Mouse (Mus musculus) C2C12 (cell line): ENCODE data around the gene Scamp5. TPM values are rescaled to one million over a fixed set of nuclear protein-coding genes. Genes with fewer than 3 reads are reported as not detected.

Experiments
- H3K27me3 ChIP-seq: one replicate; pipeline ENCODE4 v1.6.1; 2011; ENCODE audit not compliant: control insufficient read depth, insufficient read depth, insufficient read length
- H3K36me3 ChIP-seq: one replicate; pipeline ENCODE4 v1.6.1; 2011; ENCODE audit not compliant: control insufficient read depth, insufficient read depth
- H3K4me3 ChIP-seq: one replicate; pipeline ENCODE4 v1.5.1; 2011; ENCODE audit warnings: mild to moderate bottlenecking, control low read depth; ENCODE audit not compliant: poor library complexity, insufficient read depth, severe bottlenecking
- H3K79me2 ChIP-seq: one replicate; pipeline ENCODE4 v1.6.1; 2011; ENCODE audit not compliant: control insufficient read depth, insufficient read depth
- H3K79me3 ChIP-seq: one replicate; pipeline ENCODE4 v1.6.1; 2011; ENCODE audit warnings: low read depth, control low read depth
- H3ac ChIP-seq: one replicate; pipeline ENCODE3; 2011; ENCODE audit warnings: low read depth; ENCODE audit not compliant: control insufficient read depth, insufficient read length
- CEBPB ChIP-seq: IDR thresholded peaks from one replicate; pipeline ENCODE4 v1.6.1; 2011; ENCODE audit warnings: low read depth, mild to moderate bottlenecking, control low read depth, moderate library complexity
- CTCF ChIP-seq: IDR thresholded peaks from one replicate; pipeline ENCODE4 v1.5.1; 2011; ENCODE audit not compliant: control insufficient read depth, insufficient read depth, insufficient read length
- FOSL1 ChIP-seq: IDR thresholded peaks from one replicate; pipeline ENCODE4 v1.8.0; 2011; ENCODE audit warnings: mild to moderate bottlenecking, low read length; ENCODE audit not compliant: poor library complexity, insufficient read depth, severe bottlenecking
- MAX ChIP-seq: IDR thresholded peaks from one replicate; pipeline ENCODE4 v1.6.1; 2011; ENCODE audit warnings: mild to moderate bottlenecking, control low read depth
- MYOD1 ChIP-seq: IDR thresholded peaks from one replicate; pipeline ENCODE4 v1.6.1; 2011; ENCODE audit warnings: low read depth; ENCODE audit not compliant: control insufficient read depth, insufficient read length
- MYOG ChIP-seq: IDR thresholded peaks from one replicate; pipeline ENCODE4 v1.6.1; 2011; ENCODE audit not compliant: control insufficient read depth, insufficient read length; ENCODE audit errors: extremely low read depth
- USF1 ChIP-seq: IDR thresholded peaks from one replicate; pipeline ENCODE4 v1.6.1; 2011; ENCODE audit warnings: low read depth, mild to moderate bottlenecking, control low read depth, moderate library complexity
- polyA plus RNA-seq: library from polyadenylated mRNA; unstranded; fragments of >200 nt; fragmentation: generic; extraction: Trizol; gene quantifications from one replicate; pipeline ENCODE4 v1.2.1, GENCODE M21; 2012; ENCODE audit warnings: missing spikeins

Gene Scamp5
- polyA plus RNA-seq, 1 experiment = 15.2 TPM

DNA sequence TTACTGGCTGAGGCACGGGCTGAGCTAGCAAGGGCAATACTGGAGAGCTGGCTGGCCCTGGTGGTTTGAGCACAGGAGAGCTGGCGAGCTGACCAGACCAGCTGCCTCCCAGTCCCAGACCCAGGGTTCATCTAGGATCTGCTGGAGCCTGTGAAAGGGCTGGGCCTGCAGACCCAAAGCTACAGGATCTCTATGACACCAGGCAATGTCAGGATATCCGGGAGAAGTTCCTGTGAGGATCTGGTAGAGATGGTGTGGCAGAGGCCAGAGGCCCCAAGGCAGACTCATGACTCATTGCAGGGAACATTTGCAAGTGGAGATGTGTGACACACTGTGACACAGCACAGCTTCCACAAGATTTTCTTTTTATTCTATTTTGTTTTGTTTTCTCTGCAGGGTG lies 42.7 kb downstream of the Scamp5 start:
- TF ChIP-seq CTCF (no peak), FOSL1 (peak; percentile 50)
- peaks cover 1% of the 10 kb centered on the region for H3K79me3 ChIP-seq
- H3K36me3 ChIP-seq = peaks cover 4% of the 10 kb centered on the region
- H3K79me2 ChIP-seq = no peaks in the 10 kb centered on the region
- H3K27me3 ChIP-seq = no peaks in the 10 kb centered on the region
- no peak overlapping the region for H3ac ChIP-seq
- H3K4me3 ChIP-seq = no peak overlapping the region

GRCm38 (mm10) chr9:57424066-57424465 lies 43.8 kb downstream of the Scamp5 start:
- Histone ChIP-seq H3K79me3 (peaks cover 1% of the 10 kb centered on the region), H3ac (no peak overlapping the region), H3K27me3 (no peaks in the 10 kb centered on the region)

GRCm38 (mm10) chr9:57421688-57422111 lies 46.2 kb downstream of the Scamp5 start:
- Histone ChIP-seq H3K79me2 (no peaks in the 10 kb centered on the region), H3K27me3 (no peaks in the 10 kb centered on the region), H3K79me3 (no peaks in the 10 kb centered on the region), H3K4me3 (no peak overlapping the region), H3ac (no peak overlapping the region), H3K36me3 (peaks cover 14% of the 10 kb centered on the region)
- TF ChIP-seq MAX = no peak
- no peak for TF ChIP-seq CEBPB
- TF ChIP-seq USF1 = no peak
- TF ChIP-seq MYOD1 = no peak
- no peak for TF ChIP-seq MYOG
- no peak for TF ChIP-seq FOSL1

More at GRCm38 (mm10) chr9:57424066-57424465, 43.8 kb downstream of the Scamp5 start:
- TF ChIP-seq FOSL1 (no peak), MYOD1 (no peak)
- no peaks in the 10 kb centered on the region for H3K79me2 ChIP-seq
- peaks cover 4% of the 10 kb centered on the region for H3K36me3 ChIP-seq
- H3K4me3 ChIP-seq = no peak overlapping the region

DNA sequence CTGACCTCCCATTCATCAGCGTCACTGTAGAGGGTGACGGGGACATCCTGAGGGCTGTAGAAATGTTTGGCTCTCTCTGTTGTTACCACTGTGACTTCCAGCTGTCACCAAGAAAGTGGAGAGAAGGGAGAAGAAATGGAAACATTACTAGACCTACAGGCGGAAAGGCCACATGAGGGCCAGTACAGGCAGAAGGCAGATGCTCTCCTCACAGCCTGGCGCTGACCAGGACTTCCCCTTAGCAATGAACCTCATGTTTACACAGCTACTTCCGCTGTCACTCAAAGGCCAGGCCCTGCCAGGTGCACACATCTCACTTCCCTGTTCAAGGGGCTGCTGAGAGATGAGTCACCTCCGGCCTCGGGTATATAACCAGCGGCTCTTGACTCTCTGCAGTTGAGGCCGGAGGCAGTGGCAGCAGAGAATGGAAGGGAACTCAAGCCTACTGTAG lies 46.7 kb downstream of the Scamp5 start:
- TF ChIP-seq MYOD1 (peak; percentile 99), FOSL1 (peak; percentile 21), MAX (no peak), USF1 (no peak), CEBPB (no peak)
- Histone ChIP-seq H3K36me3 (peaks cover 20% of the 10 kb centered on the region), H3K27me3 (no peaks in the 10 kb centered on the region), H3ac (no peak overlapping the region), H3K79me3 (no peaks in the 10 kb centered on the region), H3K4me3 (no peak overlapping the region), H3K79me2 (no peaks in the 10 kb centered on the region)

GRCm38 (mm10) chr9:57420321-57421120 lies 47.3 kb downstream of the Scamp5 start:
- H3K27me3 ChIP-seq = no peaks in the 10 kb centered on the region
- H3K79me2 ChIP-seq = no peaks in the 10 kb centered on the region
- no peaks in the 10 kb centered on the region for H3K79me3 ChIP-seq
- H3K4me3 ChIP-seq = no peak overlapping the region
- TF ChIP-seq CTCF (no peak), USF1 (peak; percentile 63), MAX (peak; percentile 98), FOSL1 (no peak), CEBPB (peak; percentile 8), MYOD1 (peak; percentile 66)
- H3ac ChIP-seq = no peak overlapping the region
- H3K36me3 ChIP-seq = peaks cover 22% of the 10 kb centered on the region

DNA sequence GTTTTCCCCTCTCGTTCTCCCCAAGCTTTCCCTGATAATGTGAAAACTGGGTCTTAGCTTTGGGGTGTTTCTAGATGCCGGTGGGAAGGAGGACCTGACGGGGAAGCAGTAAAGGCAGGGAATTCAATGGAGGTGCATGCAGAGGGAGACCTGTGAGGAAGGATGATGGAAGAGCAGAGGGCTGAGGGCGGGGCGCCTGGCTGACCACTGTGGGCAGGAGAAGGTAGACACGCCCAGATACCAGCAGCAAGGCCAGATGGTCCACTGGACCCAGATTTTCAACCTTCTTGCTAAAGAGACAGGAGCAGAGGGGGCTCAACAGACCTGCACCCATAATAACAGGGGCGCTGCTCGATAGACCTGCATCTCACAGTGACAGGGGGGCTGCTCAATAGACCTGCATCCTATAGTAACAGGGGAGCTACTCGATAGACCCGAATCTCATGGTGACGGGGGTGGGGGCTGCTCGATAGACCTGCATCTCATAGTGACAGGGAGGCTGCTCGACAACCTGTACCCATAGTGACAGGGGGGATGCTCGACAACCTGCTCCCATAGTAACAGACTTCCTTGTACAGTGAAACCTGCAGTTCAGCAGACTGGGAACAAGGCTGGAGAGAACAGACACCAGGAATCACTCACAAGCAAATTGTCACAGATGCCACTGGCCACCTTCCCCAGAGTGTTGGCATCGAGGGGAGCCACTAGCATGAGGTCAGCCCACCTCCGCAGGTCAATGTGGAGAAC lies 48.2 kb downstream of the Scamp5 start:
- Histone ChIP-seq H3K79me3 (no peaks in the 10 kb centered on the region), H3K27me3 (no peaks in the 10 kb centered on the region), H3K4me3 (no peak overlapping the region), H3K79me2 (no peaks in the 10 kb centered on the region), H3K36me3 (peaks cover 22% of the 10 kb centered on the region), H3ac (no peak overlapping the region)
- TF ChIP-seq FOSL1 (no peak), MYOG (no peak), CEBPB (no peak), MAX (no peak), CTCF (no peak)
